Mouse (Mus musculus): Measurements from ENCODE around the gene Gm17662. TPM values are rescaled to one million over a fixed set of nuclear protein-coding genes. Genes with fewer than 3 reads are reported as not detected.

Gene Gm17662
- not detected for polyA plus RNA-seq (2014; fragmentation: Illumina TruSeq; extraction: RNeasy Lipid Tissue Mini Kit (QIAGEN cat#74804))

GRCm38 (mm10) chr4:104857029-104857428 lies at the start of gene Gm17662:
Gm17662 (plus strand) TSS chr4:104857329.

GRCm38 (mm10) chr4:104876323-104876722 lies 19.2 kb downstream of the Gm17662 start, which contains the start of gene C8a:
C8a (minus strand) TSS chr4:104876398.

Other genes starting within 250 kb of the Gm17662 start
- 0.97 TPM for gene C8b, start 91.0 kb upstream of the Gm17662 start, polyA plus RNA-seq (2014; fragmentation: Illumina TruSeq; extraction: RNeasy Lipid Tissue Mini Kit (QIAGEN cat#74804))
- not detected for gene C8a, start 19.1 kb downstream of the Gm17662 start, polyA plus RNA-seq (2014; fragmentation: Illumina TruSeq; extraction: RNeasy Lipid Tissue Mini Kit (QIAGEN cat#74804))
- 9.1 TPM for gene Fyb2, start 56.1 kb downstream of the Gm17662 start, polyA plus RNA-seq (2014; fragmentation: Illumina TruSeq; extraction: RNeasy Lipid Tissue Mini Kit (QIAGEN cat#74804))